Mouse (Mus musculus): ENCODE data around the gene Dclk2. TPM values are rescaled to one million over a fixed set of nuclear protein-coding genes. Genes with fewer than 3 reads are reported as not detected.
A peak's percentile ranks its signal among the peaks of the same experiment; 100 is the strongest.

The Dclk2 gene
- polyA plus RNA-seq, 1 experiment from 2014 or later: 14.9 TPM

DNA sequence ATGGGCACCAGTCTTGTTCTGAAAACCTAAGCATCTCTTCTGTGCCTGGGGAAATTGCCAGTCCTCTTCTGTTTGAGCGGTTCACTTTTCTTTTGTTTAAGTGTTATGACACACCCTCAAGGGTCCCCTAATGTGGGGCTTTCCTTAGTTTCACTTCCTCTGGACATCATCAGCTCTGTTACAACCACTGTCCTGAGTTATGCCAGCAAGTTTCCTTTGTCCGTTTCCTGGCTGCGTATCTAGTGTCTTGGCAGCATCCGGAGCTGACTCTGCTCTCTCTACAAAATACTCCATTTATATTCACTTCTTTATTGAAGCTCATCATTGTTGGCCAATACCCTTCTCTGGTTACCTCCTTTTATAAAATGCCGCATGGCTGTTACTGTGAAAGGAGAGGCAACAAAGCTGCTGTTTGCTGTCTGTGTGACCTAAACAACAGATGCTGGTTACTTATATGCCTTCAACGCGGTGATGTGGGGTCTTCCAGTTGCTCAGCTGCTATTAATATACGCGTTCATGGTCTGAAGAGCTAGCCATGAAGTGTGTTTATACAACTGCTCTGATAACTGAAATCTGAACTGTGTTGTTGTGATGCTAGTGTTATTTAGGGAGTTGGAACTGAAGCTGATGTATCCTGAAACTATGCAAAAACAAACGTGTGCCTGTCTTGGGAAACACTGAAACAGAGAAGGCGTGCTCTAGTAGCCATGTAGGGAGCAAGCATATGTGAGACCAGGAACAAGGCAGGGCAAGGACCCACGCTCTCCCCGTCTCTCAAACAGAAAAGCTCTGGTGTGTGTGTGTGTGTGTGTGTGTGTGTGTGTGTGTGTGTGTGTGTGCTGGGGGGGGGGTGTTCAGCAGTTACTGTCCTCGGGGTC is 145.8 kb downstream of the Dclk2 start:
- ATAC-seq (ENCODE audit: low read depth): no peak; the same call in 1 of the 2 replicates
- Histone ChIP-seq H3K27ac (ENCODE audit: low read length) (0 out of 2 replicates have a peak overlapping the region, but pooled peaks have one; percentile 12), H3K9me3 (replicated peaks; ENCODE audit: control insufficient read depth, low read length) (no peaks in the 10 kb centered on the region), H3K4me3 (ENCODE audit: low read depth, low read length) (no peak overlapping the region), H3K9ac (ENCODE audit: low read depth, low read length) (no peak overlapping the region), H3K27me3 (ENCODE audit: control insufficient read depth, insufficient read depth, low read depth, low read length) (no peaks in the 10 kb centered on the region), H3K4me2 (ENCODE audit: low read depth, low read length) (no peak overlapping the region), H3K36me3 (ENCODE audit: control insufficient read depth, insufficient read depth) (no peaks in the 10 kb centered on the region), H3K4me1 (ENCODE audit: control insufficient read depth, low read depth, low read length) (no peaks in the 10 kb centered on the region)
- 39% methylated on average over 14 of the region's 14 CpGs for WGBS (ENCODE audit: insufficient replicate concordance)

DNA sequence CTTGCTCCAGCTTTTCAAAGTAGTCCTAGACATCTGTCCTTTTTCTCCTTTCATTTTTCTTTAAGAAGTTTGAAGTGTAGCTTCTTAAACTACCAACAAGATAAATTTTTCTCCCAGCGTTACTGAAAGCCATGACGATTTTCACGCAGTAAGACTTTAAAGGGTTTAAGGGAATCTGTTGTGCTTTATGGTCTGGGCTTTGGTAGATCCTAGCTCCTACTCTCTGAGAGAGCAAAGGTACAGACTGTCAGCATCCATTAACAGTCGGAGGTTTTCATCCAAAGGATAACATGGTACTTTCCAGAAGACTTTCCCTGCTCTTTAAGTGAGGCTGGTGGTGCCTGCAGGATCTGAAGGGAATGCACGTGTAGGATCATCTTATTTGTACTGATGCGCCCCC is 151.7 kb downstream of the Dclk2 start:
- no peak overlapping the region for H3K4me2 ChIP-seq (ENCODE audit: low read depth, low read length)
- whole genome bisulfite sequencing (ENCODE audit: insufficient replicate concordance): 66% methylated on average over 6 of the region's 6 CpGs
- no peaks in the 10 kb centered on the region for H3K4me1 ChIP-seq (ENCODE audit: control insufficient read depth, low read depth, low read length)
- no peaks in the 10 kb centered on the region for H3K36me3 ChIP-seq (ENCODE audit: control insufficient read depth, insufficient read depth)
- H3K9me3 ChIP-seq (replicated peaks; ENCODE audit: control insufficient read depth, low read length): no peaks in the 10 kb centered on the region
- H3K4me3 ChIP-seq (ENCODE audit: low read depth, low read length): no peak overlapping the region
- H3K27ac ChIP-seq (ENCODE audit: low read length): no peak overlapping the region
- no peaks in the 10 kb centered on the region for H3K27me3 ChIP-seq (ENCODE audit: control insufficient read depth, insufficient read depth, low read depth, low read length)
- ATAC-seq (ENCODE audit: low read depth): no peak
- no peak overlapping the region for H3K9ac ChIP-seq (ENCODE audit: low read depth, low read length)

DNA sequence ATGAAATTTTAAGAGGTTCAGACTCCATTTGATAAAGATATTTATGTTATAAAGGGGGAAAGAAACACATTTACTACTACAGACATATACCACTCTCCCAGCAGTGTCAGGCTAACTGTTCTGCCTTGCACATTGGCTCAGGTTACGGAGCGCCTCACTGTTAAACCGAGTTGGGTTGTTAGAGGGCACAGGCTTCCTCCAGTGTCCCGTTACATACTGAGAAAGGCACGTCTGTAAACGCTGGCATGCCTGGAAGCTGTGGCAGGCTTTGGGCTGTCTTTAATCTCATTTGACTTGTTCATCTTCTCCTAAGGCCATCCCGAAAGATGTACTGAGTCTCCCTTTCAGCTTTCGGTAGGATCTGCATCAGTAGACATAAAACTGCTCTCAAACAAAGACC is 152.1 kb downstream of the Dclk2 start:
- Histone ChIP-seq H3K9ac (ENCODE audit: low read depth, low read length) (no peak overlapping the region), H3K27ac (ENCODE audit: low read length) (no peak overlapping the region), H3K4me3 (ENCODE audit: low read depth, low read length) (no peak overlapping the region), H3K27me3 (ENCODE audit: control insufficient read depth, insufficient read depth, low read depth, low read length) (no peaks in the 10 kb centered on the region), H3K4me2 (ENCODE audit: low read depth, low read length) (no peak overlapping the region), H3K36me3 (ENCODE audit: control insufficient read depth, insufficient read depth) (no peaks in the 10 kb centered on the region), H3K4me1 (ENCODE audit: control insufficient read depth, low read depth, low read length) (no peaks in the 10 kb centered on the region), H3K9me3 (replicated peaks; ENCODE audit: control insufficient read depth, low read length) (no peaks in the 10 kb centered on the region)
- WGBS (ENCODE audit: insufficient replicate concordance): 46% methylated on average over 8 of the region's 8 CpGs
- no peak for ATAC-seq (ENCODE audit: low read depth)

DNA sequence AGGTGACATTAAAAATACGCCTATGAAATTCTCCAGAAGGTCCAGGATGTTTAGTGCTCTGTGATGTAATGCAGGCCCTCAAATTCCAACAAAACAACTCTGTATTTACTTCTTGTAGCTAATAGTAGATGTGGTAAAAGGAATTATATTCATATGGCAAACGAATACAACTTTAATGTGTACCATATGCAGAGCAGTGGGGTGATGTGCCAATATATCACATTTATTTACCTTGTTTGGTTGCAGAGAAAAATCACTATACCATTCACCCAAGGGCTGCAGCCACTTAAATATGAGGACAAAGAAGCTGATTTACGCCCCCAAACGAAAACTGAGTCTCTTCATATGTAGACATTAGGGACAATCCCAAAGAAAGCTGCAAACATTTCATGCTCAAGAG is 158.2 kb downstream of the Dclk2 start:
- H3K4me1 ChIP-seq (ENCODE audit: control insufficient read depth, low read depth, low read length): no peaks in the 10 kb centered on the region
- H3K4me3 ChIP-seq (ENCODE audit: low read depth, low read length): no peak overlapping the region
- no peaks in the 10 kb centered on the region for H3K27me3 ChIP-seq (ENCODE audit: control insufficient read depth, insufficient read depth, low read depth, low read length)
- H3K4me2 ChIP-seq (ENCODE audit: low read depth, low read length): no peak overlapping the region
- WGBS (ENCODE audit: insufficient replicate concordance): 64% methylated on average over 4 of the region's 4 CpGs
- no peak for ATAC-seq (ENCODE audit: low read depth)
- no peaks in the 10 kb centered on the region for H3K36me3 ChIP-seq (ENCODE audit: control insufficient read depth, insufficient read depth)
- no peaks in the 10 kb centered on the region for H3K9me3 ChIP-seq (replicated peaks; ENCODE audit: control insufficient read depth, low read length)
- H3K27ac ChIP-seq (ENCODE audit: low read length): no peak overlapping the region
- H3K9ac ChIP-seq (ENCODE audit: low read depth, low read length): no peak overlapping the region

DNA sequence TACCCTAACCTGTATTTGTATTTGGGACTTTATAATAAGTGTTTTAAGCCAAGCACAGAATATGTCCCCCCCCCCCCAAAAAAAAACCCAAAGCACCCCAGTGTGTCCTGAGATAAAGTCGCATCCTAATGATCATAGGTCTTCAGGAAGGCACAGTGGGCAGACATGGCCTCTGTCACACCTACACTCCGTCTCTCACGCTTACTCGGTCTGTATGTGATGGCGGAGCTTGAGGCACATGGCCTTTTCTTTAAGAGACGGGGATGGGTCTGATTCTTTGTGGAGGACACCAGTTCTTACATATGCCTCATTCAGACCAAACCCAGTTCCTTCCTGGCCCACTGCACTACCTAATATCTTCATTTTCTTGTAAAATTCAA is 158.6 kb downstream of the Dclk2 start:
- Histone ChIP-seq H3K27ac (ENCODE audit: low read length) (no peak overlapping the region), H3K27me3 (ENCODE audit: control insufficient read depth, insufficient read depth, low read depth, low read length) (no peaks in the 10 kb centered on the region), H3K4me3 (ENCODE audit: low read depth, low read length) (no peak overlapping the region), H3K9me3 (replicated peaks; ENCODE audit: control insufficient read depth, low read length) (no peaks in the 10 kb centered on the region), H3K4me2 (ENCODE audit: low read depth, low read length) (no peak overlapping the region), H3K4me1 (ENCODE audit: control insufficient read depth, low read depth, low read length) (no peaks in the 10 kb centered on the region), H3K9ac (ENCODE audit: low read depth, low read length) (no peak overlapping the region), H3K36me3 (ENCODE audit: control insufficient read depth, insufficient read depth) (no peaks in the 10 kb centered on the region)
- WGBS (ENCODE audit: insufficient replicate concordance): 77% methylated on average over 6 of the region's 6 CpGs
- ATAC-seq (ENCODE audit: low read depth): no peak

DNA sequence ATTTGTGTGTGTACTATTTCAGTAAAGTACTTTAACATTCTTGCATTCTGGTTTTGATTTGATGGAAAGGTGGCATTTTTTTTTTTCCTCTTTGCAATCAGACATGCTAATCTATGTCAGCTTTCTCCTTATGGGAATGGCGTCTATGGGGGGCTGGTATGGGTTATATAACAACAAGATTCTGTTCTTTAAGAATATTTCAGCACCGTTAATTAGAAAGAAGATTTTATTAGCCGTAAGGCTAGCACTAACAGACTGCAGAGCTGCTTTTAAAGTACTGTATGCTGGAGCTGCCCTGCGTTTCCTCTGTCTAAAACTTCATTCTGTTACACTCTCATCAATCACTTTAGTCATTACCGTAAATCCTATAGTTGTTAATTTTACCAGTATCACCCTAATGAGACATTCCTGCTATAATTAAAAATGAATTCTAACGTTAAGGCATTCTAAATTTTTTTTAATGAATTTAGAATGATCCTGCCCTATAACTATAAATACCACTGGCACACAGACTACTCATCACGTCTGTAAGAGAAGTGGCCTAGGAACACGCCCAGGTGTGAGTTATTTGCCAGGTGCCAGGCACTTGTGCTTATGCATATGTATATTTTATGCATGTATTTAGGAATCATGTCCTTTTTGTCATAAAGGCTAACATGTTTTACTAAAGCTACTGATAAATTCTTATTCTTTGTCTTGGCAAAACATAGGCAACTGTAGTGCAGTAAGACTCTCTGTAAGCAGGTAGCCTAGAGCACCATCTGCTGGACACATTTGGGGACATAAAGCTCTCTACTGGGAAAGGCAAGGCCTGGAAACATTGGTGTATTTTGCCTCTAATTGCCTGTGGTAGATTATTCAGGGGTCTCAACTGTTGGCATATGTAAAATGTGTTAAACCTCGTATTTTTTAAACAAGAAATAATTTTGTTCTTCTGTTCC is 159.3 kb downstream of the Dclk2 start:
- Histone ChIP-seq H3K4me3 (ENCODE audit: low read depth, low read length) (no peak overlapping the region), H3K9ac (ENCODE audit: low read depth, low read length) (no peak overlapping the region), H3K27ac (ENCODE audit: low read length) (no peak overlapping the region), H3K27me3 (ENCODE audit: control insufficient read depth, insufficient read depth, low read depth, low read length) (no peaks in the 10 kb centered on the region), H3K4me2 (ENCODE audit: low read depth, low read length) (no peak overlapping the region), H3K4me1 (ENCODE audit: control insufficient read depth, low read depth, low read length) (no peaks in the 10 kb centered on the region), H3K36me3 (ENCODE audit: control insufficient read depth, insufficient read depth) (no peaks in the 10 kb centered on the region), H3K9me3 (replicated peaks; ENCODE audit: control insufficient read depth, low read length) (no peaks in the 10 kb centered on the region)
- WGBS (ENCODE audit: insufficient replicate concordance): 59% methylated on average over 9 of the region's 9 CpGs
- ATAC-seq (ENCODE audit: low read depth): no peak

DNA sequence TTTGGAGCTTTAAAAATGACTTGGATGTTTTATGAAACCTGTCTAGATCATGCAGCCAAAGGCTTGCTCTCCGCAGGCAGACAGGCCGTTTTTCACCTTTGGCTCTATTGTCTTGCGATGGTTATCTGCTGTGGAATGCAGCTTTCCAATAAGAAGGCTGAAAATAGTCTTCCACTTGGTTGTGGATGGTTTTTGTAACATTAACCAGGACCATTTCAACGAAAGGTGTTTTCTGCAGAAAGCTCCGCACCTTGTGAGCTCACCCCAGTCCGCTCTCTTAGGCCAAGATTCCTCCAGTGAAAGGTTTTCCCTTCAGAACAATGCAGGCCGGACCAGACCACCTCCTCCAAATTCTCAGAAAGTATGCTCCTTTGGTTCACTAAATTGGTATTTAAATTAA is 160.2 kb downstream of the Dclk2 start:
- 76% methylated on average over 7 of the region's 7 CpGs for WGBS (ENCODE audit: insufficient replicate concordance)
- Histone ChIP-seq H3K27me3 (ENCODE audit: control insufficient read depth, insufficient read depth, low read depth, low read length) (no peaks in the 10 kb centered on the region), H3K9ac (ENCODE audit: low read depth, low read length) (no peak overlapping the region), H3K36me3 (ENCODE audit: control insufficient read depth, insufficient read depth) (no peaks in the 10 kb centered on the region), H3K9me3 (replicated peaks; ENCODE audit: control insufficient read depth, low read length) (no peaks in the 10 kb centered on the region), H3K4me1 (ENCODE audit: control insufficient read depth, low read depth, low read length) (no peaks in the 10 kb centered on the region), H3K27ac (ENCODE audit: low read length) (no peak overlapping the region), H3K4me3 (ENCODE audit: low read depth, low read length) (no peak overlapping the region), H3K4me2 (ENCODE audit: low read depth, low read length) (no peak overlapping the region)
- no peak for ATAC-seq (ENCODE audit: low read depth)

DNA sequence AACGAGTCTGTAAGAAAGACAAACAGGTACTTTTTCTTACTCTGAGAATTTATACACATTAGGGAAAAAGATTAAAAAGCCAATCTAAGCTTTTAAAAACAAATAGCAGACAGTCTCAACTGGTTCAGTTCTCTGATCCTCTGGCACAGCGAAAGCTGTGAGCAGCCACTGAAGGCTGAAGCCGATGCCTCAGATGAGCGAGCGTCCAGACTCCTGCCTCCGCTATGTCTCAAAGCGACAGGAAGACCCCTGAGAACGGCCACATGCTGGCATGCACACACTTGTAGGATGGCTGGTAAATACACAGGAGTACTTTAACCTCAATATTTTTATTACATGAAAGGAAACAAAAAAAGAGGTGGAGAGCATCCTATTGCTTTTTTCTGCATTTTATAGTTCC is 160.8 kb downstream of the Dclk2 start:
- H3K27me3 ChIP-seq (ENCODE audit: control insufficient read depth, insufficient read depth, low read depth, low read length): no peaks in the 10 kb centered on the region
- no peak for ATAC-seq (ENCODE audit: low read depth)
- no peak overlapping the region for H3K27ac ChIP-seq (ENCODE audit: low read length)
- no peak overlapping the region for H3K9ac ChIP-seq (ENCODE audit: low read depth, low read length)
- no peak overlapping the region for H3K4me3 ChIP-seq (ENCODE audit: low read depth, low read length)
- H3K9me3 ChIP-seq (replicated peaks; ENCODE audit: control insufficient read depth, low read length): no peaks in the 10 kb centered on the region
- H3K36me3 ChIP-seq (ENCODE audit: control insufficient read depth, insufficient read depth): no peaks in the 10 kb centered on the region
- whole genome bisulfite sequencing (ENCODE audit: insufficient replicate concordance): 77% methylated on average over 8 of the region's 8 CpGs
- H3K4me2 ChIP-seq (ENCODE audit: low read depth, low read length): no peak overlapping the region
- H3K4me1 ChIP-seq (ENCODE audit: control insufficient read depth, low read depth, low read length): no peaks in the 10 kb centered on the region

DNA sequence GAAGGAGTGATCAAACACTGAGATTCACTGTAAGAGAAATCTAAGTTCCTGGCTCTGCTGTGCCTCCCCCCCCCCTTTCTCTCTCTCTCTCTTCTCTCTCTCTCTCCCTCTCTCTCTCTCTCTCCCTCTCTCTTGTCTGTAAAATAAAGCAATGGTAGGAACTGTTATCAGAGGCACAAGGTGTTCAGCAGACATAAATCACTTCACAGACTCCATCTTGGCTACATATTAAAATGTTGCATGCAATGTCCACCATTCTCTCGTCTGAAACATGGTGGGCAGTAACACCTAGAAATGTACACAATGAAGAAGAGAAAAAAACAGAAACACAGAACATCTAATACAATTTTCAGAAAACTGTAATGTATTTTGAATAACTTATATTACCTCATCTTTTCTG is 161.3 kb downstream of the Dclk2 start:
- Histone ChIP-seq H3K9me3 (replicated peaks; ENCODE audit: control insufficient read depth, low read length) (no peaks in the 10 kb centered on the region), H3K36me3 (ENCODE audit: control insufficient read depth, insufficient read depth) (no peaks in the 10 kb centered on the region), H3K27me3 (ENCODE audit: control insufficient read depth, insufficient read depth, low read depth, low read length) (no peaks in the 10 kb centered on the region), H3K4me1 (ENCODE audit: control insufficient read depth, low read depth, low read length) (no peaks in the 10 kb centered on the region), H3K27ac (ENCODE audit: low read length) (no peak overlapping the region), H3K9ac (ENCODE audit: low read depth, low read length) (no peak overlapping the region), H3K4me3 (ENCODE audit: low read depth, low read length) (no peak overlapping the region), H3K4me2 (ENCODE audit: low read depth, low read length) (no peak overlapping the region)
- 54% methylated on average over 1 of the region's 1 CpGs for WGBS (ENCODE audit: insufficient replicate concordance)
- ATAC-seq (ENCODE audit: low read depth): no peak
